Mouse (Mus musculus) adrenal gland, adult 18-20 months (tissue): ENCODE results near the gene Brd3os. TPM values are rescaled to one million over a fixed set of nuclear protein-coding genes. Genes with fewer than 3 reads are reported as not detected.

Experiments used
- DNase-seq, 2 experiments: peaks; one replicate each; pipeline ENCODE4 v3.0.0; 2021 to 2022; ENCODE audit warnings: low spot score in 2 of 2
- total RNA-seq, 2 experiments: library from RNA; stranded (reverse); gene quantifications; 1 replicate in 1 of 2; 2 replicates in 1 of 2; pipeline ENCODE4 v1.2.3; 2021

The Brd3os gene
- total RNA-seq, 2 experiments from 2014 or later: 6.5 to 8.2 TPM

DNA sequence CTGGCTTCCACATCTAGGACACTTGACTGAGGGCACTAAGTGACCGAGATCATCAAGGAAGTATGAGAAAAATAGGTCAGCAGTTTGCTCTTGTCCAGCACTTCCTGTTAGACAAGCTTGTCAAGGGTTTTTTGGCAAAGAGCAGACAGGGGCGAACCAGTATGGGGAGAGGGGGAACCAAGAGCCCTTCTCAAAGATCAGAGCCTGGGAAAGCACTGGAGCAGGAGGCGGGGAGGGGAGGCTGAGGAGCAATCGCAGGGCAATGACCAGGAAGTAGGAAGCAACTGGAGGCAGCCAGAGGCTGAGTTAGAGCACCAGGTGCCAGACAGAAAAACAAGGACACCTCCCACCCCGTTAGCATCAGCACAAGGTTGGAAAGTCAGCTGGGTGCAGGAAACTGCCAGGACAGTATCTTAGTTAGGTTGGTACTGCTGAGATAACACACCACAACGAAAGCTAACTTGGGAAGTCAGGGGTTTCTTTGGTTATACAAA lies 23.5 kb upstream of the Brd3os start:
- no peak for DNase-seq

DNA sequence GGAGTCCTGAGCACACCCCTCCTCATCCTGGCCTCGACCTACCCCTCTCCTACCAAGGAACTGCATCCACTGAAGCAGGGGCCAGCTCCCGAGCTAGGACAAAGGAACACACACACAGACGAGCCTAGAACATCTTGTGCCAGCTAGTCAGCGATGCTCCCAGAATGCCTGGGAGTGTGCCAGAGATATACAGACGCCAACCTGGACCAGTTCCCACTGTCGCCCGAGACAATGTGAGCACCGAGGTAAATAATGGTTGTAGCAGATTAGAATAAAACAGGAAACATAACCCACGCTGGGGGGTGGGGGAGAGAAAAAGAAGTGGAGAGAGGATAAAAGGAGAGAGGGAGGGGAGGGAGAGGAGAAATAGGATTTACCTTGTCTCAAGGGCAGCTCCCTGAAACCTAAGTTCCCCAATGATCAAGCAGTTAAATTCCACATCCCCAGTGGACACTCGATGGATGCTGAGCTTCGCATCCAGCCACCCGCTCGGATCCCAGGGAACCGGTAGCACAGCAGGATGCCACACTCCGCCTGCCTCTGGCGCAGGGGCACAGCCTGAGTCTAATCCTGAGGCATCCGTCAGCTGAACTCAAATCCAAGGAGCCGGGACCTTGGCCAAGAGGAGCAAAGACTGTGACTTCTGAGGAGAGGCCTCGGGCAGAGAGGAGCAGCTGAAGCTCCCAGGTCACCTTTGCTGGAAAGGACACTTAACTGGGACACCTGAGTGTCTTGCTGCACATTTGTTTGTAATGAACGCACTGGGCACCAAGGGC lies 20.6 kb upstream of the Brd3os start:
- DNase-seq: no peak

- no peak for DNase-seq
These were observed 18.5 kb upstream of the Brd3os start for GRCm38 (mm10) chr2:27423596-27423995.

DNA sequence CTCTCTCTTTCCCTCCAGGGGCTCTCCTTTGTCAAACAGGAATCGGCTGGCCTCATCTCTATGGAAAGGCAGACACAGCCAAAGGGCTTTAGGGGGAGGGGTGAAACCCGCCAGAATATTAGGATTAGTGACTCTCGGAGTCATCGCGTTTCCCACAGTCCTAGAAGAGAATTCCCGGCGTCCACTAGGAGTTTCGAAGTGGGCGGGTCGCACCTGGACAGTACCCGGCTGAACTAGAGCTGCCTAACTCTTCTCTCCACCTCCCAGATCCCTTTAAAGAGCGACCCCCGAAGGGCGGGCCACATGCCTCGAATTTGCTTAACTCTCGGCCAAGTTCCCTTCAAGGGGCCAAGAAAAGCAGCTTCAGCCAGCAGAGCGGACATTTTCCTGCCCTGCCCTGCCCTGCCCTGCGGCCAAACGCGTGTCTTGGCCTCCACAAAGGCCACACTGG lies 16.9 kb upstream of the Brd3os start:
- DNase-seq: no peak

DNA sequence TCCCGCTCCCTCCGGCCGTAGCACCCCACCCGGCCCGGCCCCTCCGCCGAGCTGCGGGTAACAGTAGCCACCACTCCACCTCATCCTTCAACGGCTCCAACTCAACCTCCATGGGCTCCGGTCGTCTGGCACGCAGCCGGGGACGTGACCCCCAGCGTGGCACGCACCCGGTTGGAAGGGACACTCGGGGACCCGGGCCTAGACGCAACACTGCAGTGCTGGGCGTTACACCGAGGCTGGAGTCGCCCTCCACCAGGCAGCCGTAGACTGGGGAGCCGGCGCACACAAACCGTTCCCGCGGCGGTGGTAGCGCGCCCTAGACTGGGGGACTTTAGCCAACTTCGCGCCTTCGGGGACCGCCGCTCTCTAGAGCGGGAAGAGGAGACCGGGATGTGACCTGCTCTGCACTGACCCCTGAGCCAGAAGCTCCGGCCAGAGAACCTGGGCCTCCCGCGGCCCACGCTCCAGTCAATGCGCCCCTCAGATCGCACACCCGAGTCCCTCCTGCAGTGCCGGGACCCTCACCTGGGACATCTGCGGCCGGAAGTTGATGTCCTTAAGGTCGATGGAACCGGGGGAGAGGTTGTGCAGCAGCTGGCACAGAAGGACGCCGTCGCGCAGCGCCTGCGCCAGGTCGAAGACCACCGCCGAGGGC lies 16.2 kb upstream of the Brd3os start:
- DNase-seq: peak in 1 of 2 experiments; percentile 48

DNA sequence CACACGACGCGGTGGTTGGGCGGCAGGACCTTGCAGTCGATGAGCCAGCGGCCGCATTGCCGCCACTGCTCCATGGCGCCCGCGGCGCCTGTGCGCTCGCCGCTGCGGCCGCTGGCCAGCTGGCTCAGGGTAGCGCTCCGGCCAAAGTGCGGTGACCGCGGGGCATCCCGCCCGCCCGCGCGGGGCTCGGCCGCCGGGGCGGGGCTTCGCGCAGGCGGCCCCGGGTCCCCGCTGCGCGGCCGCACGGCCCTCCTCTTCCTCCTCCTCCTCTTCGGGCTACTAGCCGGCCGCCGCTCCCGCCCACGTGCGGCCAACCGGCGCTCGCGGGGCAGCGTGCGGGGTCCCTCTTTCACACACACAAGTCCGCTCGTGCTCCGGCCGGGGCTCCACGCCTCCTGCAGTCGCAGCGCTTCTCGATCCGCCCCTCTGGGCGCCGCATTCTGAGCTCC lies 15.7 kb upstream of the Brd3os start:
- DNase-seq: peak; percentile 70 to 75

DNA sequence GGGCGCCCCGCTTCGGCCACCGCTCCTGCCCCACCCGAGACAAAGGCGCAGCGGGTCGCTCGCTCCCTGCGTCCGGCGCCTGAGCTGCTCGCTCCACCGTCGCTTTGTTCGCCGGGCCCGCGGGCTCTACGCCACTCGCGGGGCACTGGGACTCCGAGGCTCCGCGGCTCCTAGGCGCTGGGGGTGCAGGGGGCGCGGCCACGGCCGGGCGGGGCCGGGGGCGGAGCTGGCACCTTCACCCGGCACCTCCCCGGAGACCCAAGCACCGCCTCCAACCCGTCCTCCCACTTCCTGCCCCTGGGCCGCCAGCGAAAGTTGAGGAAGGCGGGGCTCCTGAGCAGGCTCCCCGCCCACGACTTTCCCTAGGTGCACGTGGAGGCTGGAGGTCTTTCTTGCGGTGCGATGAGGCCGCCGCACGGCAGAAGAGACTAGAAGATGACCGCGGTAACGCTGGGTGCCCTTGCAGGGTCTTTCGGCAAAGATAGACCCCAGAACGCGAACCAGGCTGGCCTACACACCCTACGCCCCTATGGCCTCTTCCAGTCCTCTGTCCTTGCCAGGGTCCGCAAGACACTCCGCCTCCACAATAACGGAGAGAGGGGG lies 15.2 kb upstream of the Brd3os start, which contains the start of gene Vav2:
TSS of gene Vav2 (minus strand) at position 179 of the 603 bp plus-strand sequence.
- peak; percentile 89 to 90 for DNase-seq

DNA sequence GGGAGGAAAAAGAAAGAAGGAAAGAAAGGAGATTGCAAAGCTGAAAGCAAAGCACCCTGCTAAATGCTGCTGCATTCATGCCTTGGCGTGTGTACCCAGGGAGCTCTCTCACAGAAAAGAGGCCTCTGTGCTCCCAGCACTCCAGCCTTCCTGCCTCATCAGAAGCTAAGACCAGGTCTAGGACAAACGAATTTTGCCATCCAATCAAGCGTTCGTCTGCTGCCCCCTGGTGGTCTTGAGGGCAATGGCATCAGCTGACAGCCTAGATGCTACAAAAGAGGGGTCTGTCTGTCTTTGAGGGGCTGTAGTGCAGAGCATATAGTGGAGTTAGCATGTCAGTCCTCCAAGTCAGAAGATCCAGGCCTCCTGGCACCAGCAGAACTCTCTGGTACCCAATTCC lies 14.1 kb upstream of the Brd3os start:
- peak; percentile 86 to 87 for DNase-seq

- no peak for DNase-seq
These were observed 11.5 kb upstream of the Brd3os start for GRCm38 (mm10) chr2:27430621-27431020.

GRCm38 (mm10) chr2:27432599-27432998 lies 9.5 kb upstream of the Brd3os start:
- DNase-seq: no peak

GRCm38 (mm10) chr2:27437876-27438275 lies 4.2 kb upstream of the Brd3os start:
- DNase-seq: no peak

GRCm38 (mm10) chr2:27438281-27438680 lies 3.8 kb upstream of the Brd3os start:
- no peak for DNase-seq

GRCm38 (mm10) chr2:27442708-27443449 lies 755 bp downstream of the Brd3os start:
- no peak for DNase-seq

GRCm38 (mm10) chr2:27443450-27443708 lies 1.3 kb downstream of the Brd3os start:
- no peak for DNase-seq

DNA sequence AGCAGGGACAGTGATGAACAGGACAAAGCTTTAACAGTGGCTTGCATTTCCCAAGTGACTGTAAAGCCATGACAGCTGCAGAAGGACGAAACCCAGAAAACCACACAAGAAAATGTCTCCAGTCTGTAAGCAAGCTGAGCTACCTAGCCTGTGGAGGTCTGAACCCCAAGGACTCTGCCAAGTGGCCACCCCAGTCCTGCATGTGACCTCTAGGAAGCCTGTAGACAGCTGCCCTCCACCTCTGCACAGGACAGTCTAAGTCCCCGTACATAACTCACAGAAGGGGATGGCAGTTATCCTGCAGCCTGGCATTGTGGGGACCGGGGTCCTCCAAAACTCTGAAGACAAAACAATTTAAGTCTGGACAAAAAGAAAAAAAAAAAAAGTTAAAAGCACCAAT lies 3.8 kb downstream of the Brd3os start:
- DNase-seq: no peak

DNA sequence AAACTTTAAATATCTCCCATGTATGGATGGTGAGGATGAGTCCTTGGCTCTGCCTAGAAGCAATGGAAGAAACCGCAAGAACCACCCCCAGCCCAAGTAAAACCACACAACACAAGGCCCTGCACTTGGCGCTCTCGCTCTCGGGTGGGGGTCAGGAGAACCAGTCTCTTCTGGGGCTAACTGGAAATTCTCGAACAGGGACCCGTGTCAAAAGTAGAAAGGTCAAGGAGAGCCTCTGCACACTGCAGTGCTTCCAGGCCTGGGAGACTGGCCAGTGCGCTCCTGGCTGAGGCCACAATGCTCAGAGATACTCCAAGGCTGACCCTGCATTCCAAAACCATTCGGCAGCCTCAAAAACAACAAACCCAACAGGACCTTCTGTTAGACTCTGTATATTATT lies 4.7 kb downstream of the Brd3os start:
- DNase-seq: peak; percentile 38 to 56

DNA sequence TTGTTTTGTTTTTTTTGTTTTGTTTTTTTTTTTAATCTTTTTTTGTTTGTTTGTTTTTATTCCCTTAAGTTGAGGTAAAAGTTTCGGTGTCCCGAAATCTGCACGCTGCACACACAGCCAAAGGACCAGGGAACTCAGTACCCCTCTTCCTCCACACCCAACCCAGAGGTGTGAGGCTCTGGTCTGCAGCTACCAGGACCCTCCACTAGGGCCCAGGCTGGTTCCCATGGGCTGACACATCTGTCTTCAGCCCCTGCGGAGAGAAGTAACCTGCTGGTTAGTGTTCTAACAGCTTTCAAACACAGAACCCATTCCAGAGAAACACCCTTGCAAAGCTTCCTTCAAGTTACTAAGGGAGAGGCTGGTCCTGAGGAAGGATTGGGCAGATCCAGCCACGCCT lies 5.7 kb downstream of the Brd3os start:
- no peak for DNase-seq

GRCm38 (mm10) chr2:27450226-27450625 lies 8.1 kb downstream of the Brd3os start:
- peak in 1 of 2 experiments; percentile 61 for DNase-seq

- no peak for DNase-seq
These were observed 17.6 kb downstream of the Brd3os start for GRCm38 (mm10) chr2:27459735-27460134.

GRCm38 (mm10) chr2:27460163-27460562 lies 18.0 kb downstream of the Brd3os start:
- no peak for DNase-seq

DNA sequence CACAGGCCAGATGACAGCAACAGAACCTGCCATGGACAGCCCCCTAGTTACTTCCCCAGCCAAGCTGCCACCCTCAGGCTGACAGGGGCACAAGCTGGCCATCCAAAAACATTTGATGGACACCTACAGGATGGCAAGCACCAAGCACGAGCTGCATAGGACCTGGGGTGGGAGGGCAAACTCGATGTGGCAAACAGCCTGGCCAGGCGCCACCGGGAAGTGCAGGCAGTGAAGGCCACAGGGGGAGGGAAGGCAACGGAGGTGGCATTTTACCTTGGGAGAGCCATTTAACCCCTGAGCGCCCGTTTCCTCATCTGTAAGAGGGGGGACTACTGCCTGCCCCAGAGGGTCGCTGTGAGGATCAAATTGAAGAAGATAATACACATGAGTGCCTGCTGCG lies 18.5 kb downstream of the Brd3os start:
- peak in 1 of 2 experiments; percentile 57 for DNase-seq
